Mouse (Mus musculus) embryonic fibroblast, embryonic 13.5 days (primary cell): Measurements from ENCODE around the gene Wdr31.

Source experiments
- CTCF ChIP-seq: IDR thresholded peaks from 2 replicates; pipeline ENCODE4 v1.5.1; 2011; ENCODE audit warnings: mild to moderate bottlenecking, control low read depth, low read length, moderate library complexity, borderline replicate concordance; ENCODE audit not compliant: insufficient read depth
- POLR2A ChIP-seq: IDR thresholded peaks from 2 replicates; pipeline ENCODE4 v1.6.1; 2011; ENCODE audit warnings: low read depth, mild to moderate bottlenecking, control low read depth, low read length, moderate library complexity

DNA sequence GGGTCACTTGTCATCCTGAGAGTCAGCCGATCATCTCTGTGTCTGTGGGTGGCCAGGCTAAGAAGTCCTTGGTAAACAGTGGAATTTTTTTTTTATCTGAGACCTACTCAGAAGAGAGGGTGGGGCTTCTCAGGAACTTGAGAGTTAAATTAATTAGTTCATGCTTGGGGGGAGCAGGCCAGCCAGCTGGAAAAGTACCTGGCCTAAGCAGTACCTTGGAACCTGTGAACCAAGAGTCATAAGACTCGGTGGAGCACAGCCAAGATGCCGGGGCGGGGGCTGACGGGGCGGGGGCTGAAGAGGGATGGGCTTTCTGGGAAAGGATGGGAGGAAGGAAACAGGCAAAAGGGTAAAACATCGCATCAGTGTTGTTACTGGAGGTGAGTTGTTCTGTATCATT is 32.8 kb downstream of the Wdr31 start:
- no peak for TF ChIP-seq CTCF
- TF ChIP-seq POLR2A: no peak
